Mouse (Mus musculus) gastrocnemius, adult 18-20 months (tissue): ENCODE results near the gene Bach2. TPM values are rescaled to one million over a fixed set of nuclear protein-coding genes. Genes with fewer than 3 reads are reported as not detected.
A peak's percentile ranks its signal among the peaks of the same experiment; 100 is the strongest.

ENCODE experiments used
- DNase-seq: peaks from one replicate; pipeline ENCODE4 v3.0.0; 2021; ENCODE audit warnings: low spot score
- total RNA-seq, 2 experiments: library from RNA; stranded (reverse); gene quantifications; 2 replicates each; pipeline ENCODE4 v1.2.3; 2021

Bach2 gene
- total RNA-seq, 2 experiments from 2014 or later: 2.6 to 3.4 TPM

GRCm38 (mm10) chr4:32223563-32223962 lies 15.0 kb upstream of the Bach2 start:
- no peak for DNase-seq

GRCm38 (mm10) chr4:32225191-32225590 lies 13.4 kb upstream of the Bach2 start:
- no peak for DNase-seq

DNA sequence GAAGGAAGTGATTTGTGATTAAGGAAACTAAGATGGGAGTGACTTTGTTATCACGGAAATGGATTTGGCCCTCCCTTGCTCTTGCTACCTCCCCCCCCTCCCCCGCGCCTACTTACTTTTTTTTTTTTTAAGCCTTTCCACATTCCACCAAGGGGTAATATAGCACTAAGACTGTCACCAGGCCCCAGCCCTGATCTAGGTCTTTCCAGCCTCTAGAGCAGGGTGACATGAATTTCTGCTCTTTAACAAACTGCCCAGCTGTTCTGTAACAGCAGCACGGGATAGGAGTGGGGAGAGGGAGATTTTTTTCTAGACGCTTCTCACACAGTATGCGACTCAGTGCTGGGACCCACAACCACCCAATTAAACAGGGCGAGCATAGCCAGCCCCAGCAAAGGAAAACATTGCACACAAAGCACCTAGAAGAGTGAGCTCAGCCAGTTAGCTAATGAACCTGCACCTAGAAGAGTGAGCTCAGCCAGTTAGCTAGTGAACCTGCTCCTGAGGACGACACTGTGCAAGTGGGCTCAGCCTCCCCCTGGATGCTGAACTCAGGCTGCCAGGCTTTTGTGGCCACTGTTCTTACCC lies 10.5 kb upstream of the Bach2 start:
- no peak for DNase-seq

- no peak for DNase-seq
These were observed 9.3 kb upstream of the Bach2 start for GRCm38 (mm10) chr4:32229266-32229665.

GRCm38 (mm10) chr4:32231258-32232055 lies 7.1 kb upstream of the Bach2 start:
- DNase-seq: no peak

DNA sequence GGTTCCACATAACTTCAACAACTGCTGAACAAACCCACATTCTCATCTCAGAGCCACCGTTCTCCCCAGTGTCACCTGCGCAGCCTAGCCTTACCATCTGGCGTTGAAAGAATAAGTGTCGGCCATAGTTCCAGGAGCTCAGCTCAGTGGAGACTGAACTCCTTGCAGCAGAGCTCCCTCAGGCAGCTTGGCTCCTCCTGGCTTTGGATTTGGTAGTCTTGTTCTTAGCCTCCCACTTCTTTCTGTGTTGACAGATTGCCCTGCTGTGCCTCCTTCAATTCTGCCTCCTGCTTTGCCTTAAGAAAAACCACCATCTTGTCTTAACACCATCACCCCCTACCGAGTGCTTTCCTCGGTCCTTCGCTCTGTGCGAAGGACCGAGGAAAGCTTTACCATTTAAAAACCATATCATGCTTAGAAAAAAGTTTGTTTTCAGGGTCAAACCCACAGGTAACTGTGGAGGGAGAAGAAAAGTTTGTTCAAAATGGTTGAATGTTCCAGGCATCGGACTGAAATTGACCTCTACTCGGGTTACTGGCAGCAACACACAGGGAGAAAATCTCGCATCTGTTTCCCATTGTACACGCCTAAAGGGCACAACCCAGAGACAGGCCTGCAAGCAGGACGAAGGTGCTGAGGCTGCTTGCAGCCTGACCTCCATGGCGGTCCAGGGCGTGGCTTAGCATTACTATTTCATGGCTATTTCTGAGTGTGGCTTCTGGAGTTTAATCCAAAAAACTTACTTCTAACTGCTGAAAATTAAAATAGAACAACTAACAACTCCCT lies 2.5 kb upstream of the Bach2 start:
- no peak for DNase-seq

GRCm38 (mm10) chr4:32238921-32239748 lies 531 bp downstream of the Bach2 start:
- DNase-seq: peak; percentile 63

DNA sequence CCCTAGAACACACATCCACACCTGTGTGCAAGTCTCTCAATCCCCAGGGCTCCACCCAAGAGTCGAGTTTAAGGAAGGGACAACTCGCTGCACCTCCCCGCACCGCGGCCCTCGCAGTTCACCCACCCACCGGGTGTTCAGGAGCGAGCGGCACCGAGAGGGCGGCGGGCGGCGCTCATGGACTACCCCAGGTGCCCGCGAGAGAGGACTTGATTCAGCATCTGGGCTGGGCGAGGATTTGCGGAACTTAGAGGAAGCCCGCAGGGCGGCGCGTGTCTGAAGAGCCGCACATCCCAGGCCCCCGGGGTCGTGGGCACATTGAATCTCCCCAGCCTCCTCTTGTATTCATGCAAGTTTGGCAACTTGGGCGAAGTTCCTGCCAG lies 1.1 kb downstream of the Bach2 start:
- peak; percentile 63 for DNase-seq

GRCm38 (mm10) chr4:32240457-32241030 lies 1.9 kb downstream of the Bach2 start:
- no peak for DNase-seq

- no peak for DNase-seq
These were observed 2.9 kb downstream of the Bach2 start for GRCm38 (mm10) chr4:32241351-32241980.

GRCm38 (mm10) chr4:32242122-32242615 lies 3.6 kb downstream of the Bach2 start:
- no peak for DNase-seq

- DNase-seq: no peak
These were observed 4.9 kb downstream of the Bach2 start for GRCm38 (mm10) chr4:32243458-32243857.

DNA sequence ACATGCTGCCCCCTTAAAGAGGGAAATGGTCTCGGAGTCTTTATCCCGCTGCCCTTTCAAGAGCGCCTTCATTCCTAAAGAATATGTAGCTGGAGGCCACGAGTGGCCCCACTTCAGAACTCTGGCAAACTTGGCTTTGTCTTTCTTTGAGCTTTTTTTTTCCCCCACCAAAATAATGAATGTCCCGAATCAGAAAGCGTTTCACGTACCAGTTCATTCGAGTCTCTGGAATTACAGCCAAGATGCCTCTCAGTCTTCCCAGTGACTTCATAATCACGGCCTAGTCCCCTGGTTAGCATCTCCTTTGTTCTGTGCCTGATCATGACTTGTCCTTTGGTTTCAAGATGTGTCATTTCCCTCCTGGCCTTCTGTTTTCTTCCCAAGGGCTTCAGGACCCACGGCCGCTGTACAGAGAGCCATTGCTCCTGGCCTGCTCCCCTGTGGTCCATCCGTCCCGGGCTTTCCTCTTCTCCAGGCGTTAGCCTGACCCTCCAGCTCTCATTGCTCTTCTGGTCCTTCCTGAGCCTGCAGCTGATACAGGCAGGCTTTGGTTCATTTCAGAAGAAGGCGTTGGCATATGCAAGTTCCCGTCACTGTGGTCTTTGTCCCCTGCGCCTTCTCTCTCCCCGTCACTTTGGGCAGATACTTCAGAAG lies 5.6 kb downstream of the Bach2 start:
- DNase-seq: no peak

DNA sequence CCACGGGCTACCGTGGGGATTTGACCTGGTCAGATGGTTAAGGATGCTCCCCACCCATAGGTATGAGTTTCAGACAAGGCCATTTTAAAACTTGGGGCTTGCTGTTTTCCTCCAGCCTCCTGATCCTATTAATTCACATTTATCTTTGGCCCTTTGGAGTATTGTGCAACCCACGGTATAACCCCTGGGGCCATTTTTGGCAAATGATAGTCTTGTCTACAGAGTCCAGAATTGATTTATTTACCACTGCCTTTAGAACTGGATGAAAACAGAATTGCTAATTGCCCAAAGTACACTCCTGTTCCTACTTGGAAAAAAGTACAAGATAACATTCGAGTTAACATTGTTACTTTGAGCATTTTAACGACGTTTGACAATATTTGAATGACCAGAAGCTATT lies 7.0 kb downstream of the Bach2 start:
- no peak for DNase-seq

GRCm38 (mm10) chr4:32246020-32246419 lies 7.4 kb downstream of the Bach2 start:
- no peak for DNase-seq

DNA sequence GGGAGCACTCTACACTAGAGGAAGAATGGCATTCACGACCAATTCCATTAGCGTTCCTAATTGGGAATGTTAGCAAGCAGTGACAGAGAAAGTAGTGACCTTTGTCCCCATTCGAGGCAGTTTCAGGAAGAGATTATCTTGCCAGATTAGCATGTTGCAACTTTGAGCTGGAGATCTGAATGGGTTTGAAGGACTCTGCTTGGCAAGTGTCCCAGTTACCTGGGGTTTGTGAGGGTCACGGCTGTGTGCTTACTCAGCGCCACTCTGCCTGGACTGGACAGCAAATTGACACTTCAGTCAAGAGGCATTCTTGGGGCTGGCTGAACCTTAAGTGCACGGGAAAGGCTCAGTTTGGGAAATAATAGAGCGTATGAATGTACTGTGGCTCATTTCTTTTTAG lies 8.2 kb downstream of the Bach2 start:
- no peak for DNase-seq

DNA sequence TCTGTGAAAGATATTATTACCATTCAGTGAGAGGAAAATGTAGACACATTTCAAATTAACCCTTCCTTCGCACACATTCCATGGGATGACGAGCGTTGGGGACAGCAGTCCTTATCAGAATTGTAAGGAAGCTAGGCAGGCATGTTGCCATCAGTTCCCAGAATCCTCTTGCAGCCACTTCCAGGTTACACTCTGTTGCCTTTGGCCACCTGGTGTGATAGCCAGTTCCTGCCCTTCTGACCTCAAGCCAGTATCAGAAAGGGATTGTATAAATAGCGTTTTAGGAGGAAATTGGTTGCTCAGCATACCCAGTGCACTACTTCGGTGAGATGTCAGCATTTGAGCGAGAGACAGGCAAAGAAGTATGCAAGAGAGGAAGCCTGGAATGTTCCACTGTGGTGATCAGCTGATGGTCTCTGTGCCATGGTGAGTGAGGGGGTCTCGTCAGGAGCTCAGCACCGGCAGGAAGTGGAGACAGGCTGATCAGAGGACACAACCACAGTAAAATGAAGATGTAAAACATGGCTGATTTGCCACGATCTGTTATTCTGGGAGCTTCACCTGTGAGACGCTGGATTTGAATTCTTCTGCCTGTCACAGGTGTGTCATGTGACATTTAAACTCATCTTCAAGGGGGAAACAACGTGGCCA lies 9.0 kb downstream of the Bach2 start:
- DNase-seq: no peak

GRCm38 (mm10) chr4:32248236-32248635 lies 9.6 kb downstream of the Bach2 start:
- peak; percentile 79 for DNase-seq

DNA sequence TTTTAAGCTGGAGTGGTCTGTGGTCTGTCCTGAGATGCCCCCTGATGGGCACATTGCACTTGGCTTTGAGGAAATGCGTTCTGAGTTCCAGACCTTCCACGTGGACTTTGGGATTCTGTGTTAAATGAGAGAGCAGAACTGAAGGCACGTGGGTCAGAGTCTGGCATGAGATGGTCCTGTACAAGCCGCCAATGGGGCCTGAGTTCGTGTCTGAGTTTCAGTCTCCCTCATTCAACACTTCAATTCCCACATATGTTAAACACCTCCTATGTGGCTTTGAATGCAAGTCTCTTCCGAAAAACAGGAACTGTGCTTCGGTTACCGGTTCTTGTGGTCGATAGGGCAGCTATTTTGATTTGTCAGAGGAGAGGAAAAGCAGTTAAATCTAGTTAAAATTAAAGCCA lies 10.4 kb downstream of the Bach2 start:
- no peak for DNase-seq
